Mouse (Mus musculus): Measurements from ENCODE around the gene Crispld2. TPM values are rescaled to one million over a fixed set of nuclear protein-coding genes. Genes with fewer than 3 reads are reported as not detected.

Crispld2 gene
- polyA plus RNA-seq, 1 experiment: 1.3 TPM

- no peak for TF ChIP-seq CTCF (IDR thresholded peaks at IDR 0.05; ENCODE audit: low read depth, low read length)
- no peak for TF ChIP-seq POLR2A (IDR thresholded peaks at IDR 0.05; ENCODE audit: insufficient read depth, low read length)
- no peak for TF ChIP-seq EP300 (IDR thresholded peaks at IDR 0.05; ENCODE audit: insufficient read depth, low read depth, low read length)
- H3K4me3 ChIP-seq (ENCODE audit: low read depth, low read length): peak within 1 kb of the TSS; percentile 91
- no peak within 1 kb of the TSS for H3K27ac ChIP-seq (ENCODE audit: insufficient read depth, low read length)
- H3K4me1 ChIP-seq (ENCODE audit: control insufficient read depth, insufficient read depth, low read length): no peaks in the 10 kb centered on the region
- H3K27me3 ChIP-seq (ENCODE audit: control insufficient read depth, insufficient read depth, low read length, poor library complexity, severe bottlenecking): no peaks in the 10 kb centered on the region
- H3K9me3 ChIP-seq (replicated peaks; ENCODE audit: control insufficient read depth, insufficient read depth, low read length, poor library complexity, severe bottlenecking): no peaks in the 10 kb centered on the region
- peak within 1 kb of the TSS; percentile 93 for H3K9ac ChIP-seq (ENCODE audit: low read depth, poor library complexity, severe bottlenecking)
- H3K36me3 ChIP-seq (ENCODE audit: control insufficient read depth, insufficient read depth, low read length, poor library complexity, severe bottlenecking): no peaks in the 10 kb centered on the region
These were observed 109.1 kb downstream of the Crispld2 start, which contains the start of gene Zdhhc7 for GRCm38 (mm10) chr8:120101068-120101972. Zdhhc7 (minus strand) TSS chr8:120101482.

Other genes starting within 250 kb of the Crispld2 start
- 12.7 and 15.5 TPM in 2 replicates for gene Tldc1, start 214.0 kb upstream of the Crispld2 start, polyA plus RNA-seq (2011; ENCODE audit: insufficient read depth, insufficient read length, low read depth, missing spikeins)
- gene Cotl1, start 151.9 kb upstream of the Crispld2 start, polyA plus RNA-seq (2011; ENCODE audit: insufficient read depth, insufficient read length, low read depth, missing spikeins): 106 and 111 TPM in 2 replicates
- gene Klhl36, start 130.2 kb upstream of the Crispld2 start, polyA plus RNA-seq (2011; ENCODE audit: insufficient read depth, insufficient read length, low read depth, missing spikeins): 3.0 and 3.2 TPM in 2 replicates
- gene Usp10, start 82.1 kb upstream of the Crispld2 start, polyA plus RNA-seq (2011; ENCODE audit: insufficient read depth, insufficient read length, low read depth, missing spikeins): 322 and 385 TPM in 2 replicates
- 28.1 and 32.5 TPM in 2 replicates for gene Gm20388, start 81.6 kb upstream of the Crispld2 start, polyA plus RNA-seq (2011; ENCODE audit: insufficient read depth, insufficient read length, low read depth, missing spikeins)
- gene Zdhhc7, start 109.0 kb downstream of the Crispld2 start, polyA plus RNA-seq (2011; ENCODE audit: insufficient read depth, insufficient read length, low read depth, missing spikeins): 15.7 and 17.1 TPM in 2 replicates
- gene 6430548M08Rik, start 121.7 kb downstream of the Crispld2 start, polyA plus RNA-seq (2011; ENCODE audit: insufficient read depth, insufficient read length, low read depth, missing spikeins): 0.18 and 0.38 TPM in 2 replicates
- not detected in 2 replicates for gene Fam92b, start 185.0 kb downstream of the Crispld2 start, polyA plus RNA-seq (2011; ENCODE audit: insufficient read depth, insufficient read length, low read depth, missing spikeins)
- 20.7 and 31.8 TPM in 2 replicates for gene Gse1, start 236.0 kb downstream of the Crispld2 start, polyA plus RNA-seq (2011; ENCODE audit: insufficient read depth, insufficient read length, low read depth, missing spikeins)

Data from ES-Bruce4 (cell line).